Mouse (Mus musculus): ENCODE results near the gene Ralgapb. TPM values are rescaled to one million over a fixed set of nuclear protein-coding genes. Genes with fewer than 3 reads are reported as not detected.

Ralgapb gene
- polyA plus RNA-seq, 1 experiment from 2014 or later, result 25.9 TPM

- no peak overlapping the region for H3K4me2 ChIP-seq (replicated peaks; ENCODE audit: low read depth, low read length)
- H3K4me3 ChIP-seq (ENCODE audit: low read length), result no peak overlapping the region
- no peak for ATAC-seq (ENCODE audit: low FRiP score, low TSS enrichment)
- WGBS, result 83% methylated on average over 1 of the region's 1 CpGs
- H3K4me1 ChIP-seq (ENCODE audit: control insufficient read depth, insufficient read depth, low read length), result no peaks in the 10 kb centered on the region
- H3K9me3 ChIP-seq (ENCODE audit: control insufficient read depth, low read length), result no peaks in the 10 kb centered on the region
- H3K36me3 ChIP-seq (ENCODE audit: control insufficient read depth, insufficient read depth, low read length), result peaks cover 13% of the 10 kb centered on the region; the same call in 1 of the 2 replicates
- no peaks in the 10 kb centered on the region for H3K27me3 ChIP-seq (ENCODE audit: control insufficient read depth, insufficient read depth, low read length)
- no peak overlapping the region for H3K27ac ChIP-seq (ENCODE audit: low read depth, low read length)
- no peak overlapping the region for H3K9ac ChIP-seq (ENCODE audit: low read depth, low read length)
Observed at GRCm38 (mm10) chr2:158418663-158419062, 9.0 kb downstream of the Ralgapb start.

- 69% methylated on average over 1 of the region's 1 CpGs for WGBS
- Histone ChIP-seq H3K27ac (ENCODE audit: low read depth, low read length) (no peak overlapping the region), H3K36me3 (ENCODE audit: control insufficient read depth, insufficient read depth, low read length) (peaks cover 45% of the 10 kb centered on the region)
Observed at GRCm38 (mm10) chr2:158445814-158446213, 36.2 kb downstream of the Ralgapb start.

DNA sequence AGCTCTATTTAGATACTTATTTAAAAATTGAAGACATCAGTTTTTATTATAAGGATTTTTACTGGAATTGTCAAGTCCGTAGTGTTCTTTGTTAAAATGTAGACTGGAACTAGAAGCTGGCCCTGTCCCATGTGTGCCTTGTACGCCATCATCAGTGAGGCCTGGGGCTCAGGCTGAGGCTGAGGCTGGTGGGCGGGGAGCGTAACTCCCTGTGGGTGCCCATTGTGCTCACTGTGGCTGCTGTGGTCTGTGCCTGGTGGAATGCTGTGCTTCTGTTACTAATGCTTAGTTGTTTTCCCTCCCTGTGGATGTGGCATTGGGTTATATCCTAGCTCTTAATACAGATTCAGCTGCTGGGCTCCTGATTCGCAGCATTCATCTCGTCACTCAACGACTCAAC lies 40.2 kb downstream of the Ralgapb start:
- no peak for ATAC-seq (ENCODE audit: low FRiP score, low TSS enrichment)
- WGBS, result 95% methylated on average over 7 of the region's 7 CpGs
- no peak overlapping the region for H3K9ac ChIP-seq (ENCODE audit: low read depth, low read length)

More at GRCm38 (mm10) chr2:158445814-158446213, 36.2 kb downstream of the Ralgapb start:
- Histone ChIP-seq H3K4me1 (ENCODE audit: control insufficient read depth, insufficient read depth, low read length) (no peaks in the 10 kb centered on the region), H3K4me2 (replicated peaks; ENCODE audit: low read depth, low read length) (no peak overlapping the region), H3K9me3 (ENCODE audit: control insufficient read depth, low read length) (no peaks in the 10 kb centered on the region), H3K4me3 (ENCODE audit: low read length) (no peak overlapping the region), H3K27me3 (ENCODE audit: control insufficient read depth, insufficient read depth, low read length) (no peaks in the 10 kb centered on the region), H3K9ac (ENCODE audit: low read depth, low read length) (no peak overlapping the region)
- no peak for ATAC-seq (ENCODE audit: low FRiP score, low TSS enrichment)

GRCm38 (mm10) chr2:158456451-158456850 lies 46.8 kb downstream of the Ralgapb start:
- Histone ChIP-seq H3K4me2 (replicated peaks; ENCODE audit: low read depth, low read length) (no peak overlapping the region), H3K4me3 (ENCODE audit: low read length) (no peak overlapping the region), H3K4me1 (ENCODE audit: control insufficient read depth, insufficient read depth, low read length) (no peaks in the 10 kb centered on the region), H3K27me3 (ENCODE audit: control insufficient read depth, insufficient read depth, low read length) (no peaks in the 10 kb centered on the region), H3K9me3 (ENCODE audit: control insufficient read depth, low read length) (no peaks in the 10 kb centered on the region), H3K36me3 (ENCODE audit: control insufficient read depth, insufficient read depth, low read length) (peaks cover 56% of the 10 kb centered on the region), H3K27ac (ENCODE audit: low read depth, low read length) (no peak overlapping the region), H3K9ac (ENCODE audit: low read depth, low read length) (no peak overlapping the region)
- no peak for ATAC-seq (ENCODE audit: low FRiP score, low TSS enrichment)
- 90% methylated on average over 4 of the region's 4 CpGs for WGBS

More for the DNA sequence above, 40.2 kb downstream of the Ralgapb start:
- Histone ChIP-seq H3K9me3 (ENCODE audit: control insufficient read depth, low read length) (no peaks in the 10 kb centered on the region), H3K36me3 (ENCODE audit: control insufficient read depth, insufficient read depth, low read length) (peaks cover 39% of the 10 kb centered on the region), H3K27ac (ENCODE audit: low read depth, low read length) (no peak overlapping the region), H3K4me2 (replicated peaks; ENCODE audit: low read depth, low read length) (no peak overlapping the region), H3K4me3 (ENCODE audit: low read length) (no peak overlapping the region), H3K4me1 (ENCODE audit: control insufficient read depth, insufficient read depth, low read length) (no peaks in the 10 kb centered on the region), H3K27me3 (ENCODE audit: control insufficient read depth, insufficient read depth, low read length) (no peaks in the 10 kb centered on the region)

DNA sequence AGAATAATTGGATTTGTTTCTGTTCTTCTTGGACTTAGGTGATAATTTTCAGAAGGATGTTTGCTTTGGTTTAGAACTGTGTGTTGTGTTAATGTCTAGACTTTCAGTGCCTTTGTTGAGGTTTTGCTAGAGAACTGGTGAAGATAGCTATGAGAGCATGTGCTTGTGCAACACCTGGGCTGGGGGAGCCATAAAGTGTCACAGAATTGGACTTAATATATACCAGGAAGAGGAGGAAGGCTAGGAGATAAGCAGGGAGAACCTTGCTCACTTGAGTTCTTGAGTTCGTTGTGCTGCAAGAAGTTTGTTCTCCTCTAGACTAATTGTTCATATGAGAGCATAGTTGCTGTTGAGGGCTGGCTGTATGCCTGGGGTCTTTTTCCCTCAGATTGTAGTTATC lies 48.0 kb downstream of the Ralgapb start:
- no peak for ATAC-seq (ENCODE audit: low FRiP score, low TSS enrichment)
- Histone ChIP-seq H3K36me3 (ENCODE audit: control insufficient read depth, insufficient read depth, low read length) (peaks cover 67% of the 10 kb centered on the region), H3K9me3 (ENCODE audit: control insufficient read depth, low read length) (no peaks in the 10 kb centered on the region), H3K4me3 (ENCODE audit: low read length) (no peak overlapping the region), H3K9ac (ENCODE audit: low read depth, low read length) (no peak overlapping the region), H3K4me2 (replicated peaks; ENCODE audit: low read depth, low read length) (no peak overlapping the region), H3K27ac (ENCODE audit: low read depth, low read length) (no peak overlapping the region), H3K27me3 (ENCODE audit: control insufficient read depth, insufficient read depth, low read length) (no peaks in the 10 kb centered on the region), H3K4me1 (ENCODE audit: control insufficient read depth, insufficient read depth, low read length) (no peaks in the 10 kb centered on the region)
- 93% methylated on average over 1 of the region's 1 CpGs for WGBS

- WGBS, result 64% methylated on average over 1 of the region's 1 CpGs
- Histone ChIP-seq H3K4me3 (ENCODE audit: low read length) (no peak overlapping the region), H3K36me3 (ENCODE audit: control insufficient read depth, insufficient read depth, low read length) (peaks cover 76% of the 10 kb centered on the region), H3K27me3 (ENCODE audit: control insufficient read depth, insufficient read depth, low read length) (no peaks in the 10 kb centered on the region), H3K9ac (ENCODE audit: low read depth, low read length) (no peak overlapping the region), H3K27ac (ENCODE audit: low read depth, low read length) (no peak overlapping the region), H3K4me1 (ENCODE audit: control insufficient read depth, insufficient read depth, low read length) (no peaks in the 10 kb centered on the region), H3K9me3 (ENCODE audit: control insufficient read depth, low read length) (no peaks in the 10 kb centered on the region), H3K4me2 (replicated peaks; ENCODE audit: low read depth, low read length) (no peak overlapping the region)
- no peak for ATAC-seq (ENCODE audit: low FRiP score, low TSS enrichment)
Observed at GRCm38 (mm10) chr2:158462450-158462849, 52.8 kb downstream of the Ralgapb start.

- Histone ChIP-seq H3K9me3 (ENCODE audit: control insufficient read depth, low read length) (no peaks in the 10 kb centered on the region), H3K4me1 (ENCODE audit: control insufficient read depth, insufficient read depth, low read length) (no peaks in the 10 kb centered on the region), H3K4me2 (replicated peaks; ENCODE audit: low read depth, low read length) (no peak overlapping the region), H3K27ac (ENCODE audit: low read depth, low read length) (no peak overlapping the region), H3K36me3 (ENCODE audit: control insufficient read depth, insufficient read depth, low read length) (peaks cover 70% of the 10 kb centered on the region), H3K27me3 (ENCODE audit: control insufficient read depth, insufficient read depth, low read length) (no peaks in the 10 kb centered on the region), H3K4me3 (ENCODE audit: low read length) (no peak overlapping the region), H3K9ac (ENCODE audit: low read depth, low read length) (no peak overlapping the region)
- ATAC-seq (ENCODE audit: low FRiP score, low TSS enrichment), result no peak
- WGBS, result 97% methylated on average over 1 of the region's 1 CpGs
Observed at GRCm38 (mm10) chr2:158474159-158474558, 64.5 kb downstream of the Ralgapb start.

- Histone ChIP-seq H3K4me2 (replicated peaks; ENCODE audit: low read depth, low read length) (no peak overlapping the region), H3K4me3 (ENCODE audit: low read length) (no peak overlapping the region), H3K9me3 (ENCODE audit: control insufficient read depth, low read length) (no peaks in the 10 kb centered on the region), H3K4me1 (ENCODE audit: control insufficient read depth, insufficient read depth, low read length) (no peaks in the 10 kb centered on the region), H3K27me3 (ENCODE audit: control insufficient read depth, insufficient read depth, low read length) (no peaks in the 10 kb centered on the region), H3K9ac (ENCODE audit: low read depth, low read length) (no peak overlapping the region), H3K36me3 (ENCODE audit: control insufficient read depth, insufficient read depth, low read length) (peaks cover 70% of the 10 kb centered on the region), H3K27ac (ENCODE audit: low read depth, low read length) (no peak overlapping the region)
- WGBS, result 88% methylated on average over 3 of the region's 3 CpGs
- no peak for ATAC-seq (ENCODE audit: low FRiP score, low TSS enrichment)
Observed at GRCm38 (mm10) chr2:158477640-158478039, 68.0 kb downstream of the Ralgapb start.

GRCm38 (mm10) chr2:158498457-158498856 lies 88.8 kb downstream of the Ralgapb start:
- WGBS, result 77% methylated on average over 5 of the region's 5 CpGs
- Histone ChIP-seq H3K27me3 (ENCODE audit: control insufficient read depth, insufficient read depth, low read length) (no peaks in the 10 kb centered on the region), H3K9me3 (ENCODE audit: control insufficient read depth, low read length) (no peaks in the 10 kb centered on the region), H3K27ac (ENCODE audit: low read depth, low read length) (no peak overlapping the region), H3K4me1 (ENCODE audit: control insufficient read depth, insufficient read depth, low read length) (no peaks in the 10 kb centered on the region), H3K36me3 (ENCODE audit: control insufficient read depth, insufficient read depth, low read length) (peaks cover 33% of the 10 kb centered on the region; the same call in 1 of the 2 replicates), H3K4me3 (ENCODE audit: low read length) (no peak overlapping the region), H3K4me2 (replicated peaks; ENCODE audit: low read depth, low read length) (no peak overlapping the region), H3K9ac (ENCODE audit: low read depth, low read length) (no peak overlapping the region)
- ATAC-seq (ENCODE audit: low FRiP score, low TSS enrichment), result no peak
